Mouse (Mus musculus) right cerebral cortex, postnatal 4 days (tissue): ENCODE data around the gene B3gnt9.

ENCODE experiments used
- DNase-seq: peaks from one replicate; pipeline ENCODE4 v3.0.0-alpha.2; 2022

The B3gnt9 gene

DNA sequence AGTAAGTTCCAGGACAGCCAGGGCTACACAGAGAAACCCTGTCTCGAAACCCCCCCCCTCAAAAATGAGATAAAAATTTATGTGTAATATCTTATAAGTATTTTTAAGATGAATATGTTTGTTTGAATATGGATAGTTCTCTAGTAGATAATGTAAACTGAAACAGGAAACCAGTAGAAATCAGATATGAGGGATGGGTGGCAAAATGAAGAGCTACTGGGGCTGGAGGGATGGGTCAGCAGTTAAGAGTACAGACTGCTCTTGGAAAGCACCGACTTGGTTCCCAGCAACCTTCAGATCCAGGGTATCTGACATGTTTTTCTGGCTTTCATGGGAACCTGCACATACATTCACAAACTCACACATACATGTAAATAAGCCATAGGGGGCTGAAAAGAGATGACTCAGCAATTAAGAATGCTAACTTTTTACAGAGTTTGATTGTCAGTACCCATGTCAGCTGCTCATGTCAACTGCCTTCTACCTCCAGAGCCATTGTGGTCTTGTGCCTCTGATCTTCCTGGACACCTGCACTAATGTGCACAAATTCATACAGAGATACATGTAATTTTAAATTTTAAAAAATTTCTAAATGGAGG, 47.2 kb downstream of the B3gnt9 start:
- DNase-seq, result no peak

- no peak for DNase-seq
These were observed 48.1 kb downstream of the B3gnt9 start for GRCm38 (mm10) chr8:105206766-105207275.

DNA sequence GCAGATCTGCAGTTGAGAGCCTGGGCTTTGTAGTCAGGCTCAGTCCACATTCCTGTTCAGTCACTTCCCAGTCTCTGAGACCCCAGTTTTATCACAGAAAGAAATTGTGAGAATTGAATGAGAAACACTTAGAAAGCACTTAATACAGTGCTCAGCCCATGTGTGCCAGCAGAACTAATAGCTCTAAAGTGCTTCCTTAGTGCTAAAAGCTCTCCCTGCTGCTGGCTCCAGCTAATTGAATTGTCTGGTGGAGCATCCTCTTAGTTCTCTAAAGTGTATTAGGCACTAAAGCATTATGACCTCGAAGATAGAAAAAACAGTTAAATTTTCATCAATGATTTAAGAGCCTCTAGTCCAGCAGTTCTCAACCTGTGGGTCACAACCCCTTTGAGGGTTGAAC, 49.2 kb downstream of the B3gnt9 start:
- no peak for DNase-seq
